Mouse (Mus musculus) gastrocnemius, adult 18-20 months (tissue): ENCODE data around the gene Gm597. TPM values are rescaled to one million over a fixed set of nuclear protein-coding genes. Genes with fewer than 3 reads are reported as not detected.

Experiments used
- DNase-seq: peaks from one replicate; pipeline ENCODE4 v3.0.0; 2021; ENCODE audit warnings: low spot score
- long read RNA-seq, 2 experiments: library from polyadenylated mRNA; stranded (forward); transcript quantifications; one replicate each; pipeline ENCODE4 v2.0.0; 2021
- total RNA-seq, 2 experiments: library from RNA; stranded (reverse); gene quantifications; 2 replicates each; pipeline ENCODE4 v1.2.3; 2021

The Gm597 gene
- total RNA-seq, result not detected
- long read RNA-seq, experiment 1, result 0 reads
- long read RNA-seq, experiment 2, result 0 reads

- DNase-seq, result no peak
Observed at GRCm38 (mm10) chr1:28780152-28780551, at the start of gene Gm597. Gm597 (minus strand) TSS chr1:28780252.

GRCm38 (mm10) chr1:28807689-28808088 is 27.6 kb upstream of the Gm597 start:
- no peak for DNase-seq

GRCm38 (mm10) chr1:28806618-28807017 is 26.6 kb upstream of the Gm597 start:
- DNase-seq, result no peak

GRCm38 (mm10) chr1:28800881-28801280 is 20.8 kb upstream of the Gm597 start:
- no peak for DNase-seq
